Mouse (Mus musculus): Measurements from ENCODE around the gene Dbndd2. TPM values are rescaled to one million over a fixed set of nuclear protein-coding genes. Genes with fewer than 3 reads are reported as not detected.
A peak's percentile ranks its signal among the peaks of the same experiment; 100 is the strongest.

Dbndd2 gene
- polyA plus RNA-seq, 3 experiments from 2014 or later, result 1.5 to 7.5 (median 7.1) TPM

- ATAC-seq, result no peak
Observed at GRCm38 (mm10) chr2:164500511-164500910, 14.6 kb downstream of the Dbndd2 start.

- no peak for ATAC-seq
Observed at GRCm38 (mm10) chr2:164504919-164505318, 19.0 kb downstream of the Dbndd2 start.

DNA sequence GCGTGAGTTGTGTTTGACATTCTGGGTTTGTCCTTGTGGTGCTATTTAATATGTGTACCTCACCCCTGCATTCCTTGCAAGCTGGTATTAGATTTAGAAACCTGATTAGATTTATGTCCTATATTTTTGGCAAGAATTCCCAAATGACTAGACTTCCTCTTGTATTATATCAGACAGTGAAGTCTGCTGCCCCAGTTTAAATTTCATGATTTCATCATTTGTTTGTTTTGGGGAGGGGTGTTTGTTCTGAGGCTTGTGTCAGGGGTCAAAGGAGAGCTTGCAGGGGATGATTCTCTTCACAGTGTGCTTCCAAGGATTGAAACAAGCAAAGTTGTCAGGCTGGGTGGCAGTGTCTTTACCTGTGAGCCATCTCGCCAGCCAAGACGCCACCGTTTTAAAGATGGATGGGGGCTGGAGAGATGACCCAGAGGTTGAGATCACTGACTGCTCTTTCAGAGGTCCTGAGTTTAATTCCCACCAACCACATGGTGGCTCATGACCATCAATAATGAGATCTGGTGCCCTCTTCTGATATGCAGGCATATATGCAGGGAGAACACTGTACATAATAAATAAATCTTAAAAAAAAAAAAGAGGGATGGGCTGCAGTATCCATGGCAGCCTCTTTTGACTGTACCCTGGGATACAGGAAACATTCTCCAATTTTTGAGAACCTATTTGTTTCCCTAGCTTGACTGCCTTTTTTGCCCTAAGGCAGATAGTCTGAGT is 19.9 kb downstream of the Dbndd2 start:
- ATAC-seq, result no peak

DNA sequence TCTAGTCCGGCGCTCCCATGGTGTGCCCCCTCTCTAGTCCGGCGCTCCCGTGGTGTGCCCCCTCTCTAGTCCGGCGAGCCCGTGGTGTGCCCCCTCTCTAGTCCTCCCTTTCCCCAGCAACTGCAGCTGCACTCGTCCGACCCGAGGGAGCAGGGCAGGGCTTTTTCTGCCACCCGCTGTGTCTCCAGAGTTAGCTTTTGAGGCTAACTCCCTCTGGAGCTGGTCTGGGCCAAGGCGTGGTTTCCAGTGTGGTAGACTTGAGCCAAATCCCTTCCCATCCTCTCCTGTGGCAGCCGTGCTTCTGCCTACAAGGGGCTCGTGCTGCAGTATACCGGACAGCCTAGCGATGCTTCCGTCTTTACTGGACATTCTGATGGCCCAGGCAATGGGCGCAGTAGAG is 21.9 kb downstream of the Dbndd2 start:
- no peak for ATAC-seq

- no peak for ATAC-seq
Observed at GRCm38 (mm10) chr2:164510621-164511190, 24.8 kb downstream of the Dbndd2 start.

- ATAC-seq, result no peak
Observed at GRCm38 (mm10) chr2:164512121-164512909, 26.4 kb downstream of the Dbndd2 start.

DNA sequence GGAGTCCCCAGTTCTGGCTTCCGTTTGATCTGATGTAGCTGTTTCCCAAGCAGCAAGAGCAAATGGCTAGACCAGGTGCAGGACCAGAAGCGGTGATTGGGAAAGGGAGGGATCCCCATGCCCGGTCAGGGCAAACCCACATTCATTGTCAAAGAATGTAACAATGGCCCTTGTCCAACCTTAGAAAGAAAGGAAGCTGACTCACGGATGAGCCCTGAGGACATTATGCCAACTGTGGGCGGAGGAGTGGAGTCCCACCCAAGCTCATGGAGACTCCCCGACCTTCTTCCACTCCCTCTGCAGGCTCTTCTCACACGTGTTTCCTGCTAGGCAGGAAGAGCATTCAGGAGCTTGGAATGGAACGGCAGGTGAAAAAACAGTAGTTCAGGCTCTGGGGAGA is 27.5 kb downstream of the Dbndd2 start:
- no peak for ATAC-seq

- no peak for ATAC-seq
Observed at GRCm38 (mm10) chr2:164514916-164515315, 29.0 kb downstream of the Dbndd2 start.

GRCm38 (mm10) chr2:164515897-164516296 is 30.0 kb downstream of the Dbndd2 start:
- no peak for ATAC-seq

- ATAC-seq, result no peak
Observed at GRCm38 (mm10) chr2:164516592-164516991, 30.7 kb downstream of the Dbndd2 start.

DNA sequence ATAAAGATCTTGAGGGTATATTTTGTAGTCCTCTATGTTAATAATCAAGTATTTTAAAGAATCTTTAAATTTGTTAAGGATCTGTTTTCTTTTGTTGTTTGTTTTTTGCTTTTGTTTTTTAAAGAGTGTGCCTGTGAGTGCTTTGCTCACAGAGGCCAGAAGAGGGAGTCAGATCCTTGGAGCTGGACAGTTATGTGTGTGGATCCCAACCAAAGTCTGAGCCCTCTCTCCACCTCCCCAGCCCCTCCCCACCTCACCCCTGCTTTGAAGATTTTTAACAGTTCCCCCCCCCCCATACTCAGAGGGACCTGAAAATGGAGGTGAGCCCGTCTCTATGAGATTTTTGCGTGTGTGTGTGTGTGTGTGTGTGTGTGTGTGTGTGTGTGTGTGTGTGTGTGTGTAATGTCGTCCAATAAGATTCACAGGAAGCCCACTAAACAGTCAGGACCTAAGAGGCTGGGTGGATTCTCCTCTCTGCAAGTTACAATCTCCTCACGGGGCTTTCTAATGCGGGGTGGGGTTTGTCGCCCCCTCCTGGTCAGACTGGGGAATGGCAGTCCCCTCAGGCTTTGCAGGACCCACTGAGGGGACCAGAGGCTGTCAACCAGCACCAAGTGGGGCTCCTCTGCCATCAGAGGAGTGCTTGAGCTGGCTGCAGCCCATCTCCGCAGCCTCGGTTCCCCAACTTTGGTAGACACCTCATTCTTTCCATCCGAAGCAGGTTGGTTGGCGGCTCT is 31.7 kb downstream of the Dbndd2 start:
- ATAC-seq, result no peak

DNA sequence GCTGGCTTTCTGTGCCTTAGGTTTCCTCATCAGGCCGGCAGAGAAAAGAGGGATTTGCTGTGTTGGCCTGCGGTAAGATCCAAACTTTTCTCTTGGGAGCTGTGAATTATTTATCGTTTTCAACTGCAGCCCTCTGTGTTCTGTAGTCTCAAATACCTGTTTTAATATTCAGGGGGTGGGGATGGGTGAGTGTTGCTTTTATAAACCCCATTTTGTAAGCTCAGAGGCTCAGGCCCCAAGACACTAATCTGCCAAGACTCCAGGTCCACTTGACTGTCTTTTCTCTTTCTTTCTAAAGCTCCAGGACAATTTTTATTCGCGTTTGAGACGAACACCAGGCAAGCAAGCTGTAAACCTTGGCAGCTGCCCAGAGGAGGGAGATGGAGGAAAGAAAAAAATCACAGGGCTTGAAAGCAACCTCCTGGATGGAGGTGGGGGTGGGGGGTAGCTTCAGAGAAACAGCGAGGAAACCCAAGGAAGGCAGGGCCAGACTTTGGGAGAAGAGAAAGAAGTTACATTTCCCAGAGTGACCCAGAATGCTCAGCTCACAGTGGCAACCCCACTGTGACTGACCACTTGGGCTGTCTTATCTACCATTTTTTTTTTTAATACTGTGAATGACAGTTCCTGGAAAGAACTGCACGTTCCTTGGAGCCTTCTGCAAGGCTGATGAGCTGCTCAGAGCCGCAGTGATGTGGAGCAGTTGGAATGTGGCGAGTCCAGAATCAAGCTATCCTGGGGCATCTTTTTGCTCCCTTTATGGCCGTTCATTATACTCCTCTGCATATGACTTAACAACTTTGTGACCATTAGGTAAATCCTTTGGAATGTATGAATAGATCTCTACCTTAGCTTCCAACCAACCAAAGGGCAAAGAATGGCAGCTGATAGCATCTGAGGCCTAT is 32.6 kb downstream of the Dbndd2 start:
- no peak for ATAC-seq

- no peak for ATAC-seq
Observed at GRCm38 (mm10) chr2:164519171-164519526, 33.2 kb downstream of the Dbndd2 start.

DNA sequence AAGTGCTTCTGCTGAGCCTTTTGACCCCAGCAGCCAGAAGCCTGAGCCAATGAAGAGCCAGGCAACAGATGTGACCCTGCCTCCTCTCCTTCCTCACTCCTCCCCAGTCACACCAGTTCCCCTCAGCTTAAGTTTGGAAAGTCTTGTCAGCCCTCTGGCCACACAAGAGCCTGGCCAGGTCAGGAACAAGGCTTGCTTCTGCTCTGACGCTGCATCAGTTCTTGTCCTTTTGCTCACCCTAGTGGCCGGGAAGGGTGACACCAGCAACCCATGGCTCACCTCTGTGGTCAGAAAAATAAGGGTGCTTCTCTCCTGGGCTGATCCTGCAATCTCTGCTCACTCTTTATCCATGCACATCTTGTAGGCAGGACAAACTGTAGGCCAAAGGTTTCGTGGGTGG is 34.9 kb downstream of the Dbndd2 start:
- no peak for ATAC-seq

DNA sequence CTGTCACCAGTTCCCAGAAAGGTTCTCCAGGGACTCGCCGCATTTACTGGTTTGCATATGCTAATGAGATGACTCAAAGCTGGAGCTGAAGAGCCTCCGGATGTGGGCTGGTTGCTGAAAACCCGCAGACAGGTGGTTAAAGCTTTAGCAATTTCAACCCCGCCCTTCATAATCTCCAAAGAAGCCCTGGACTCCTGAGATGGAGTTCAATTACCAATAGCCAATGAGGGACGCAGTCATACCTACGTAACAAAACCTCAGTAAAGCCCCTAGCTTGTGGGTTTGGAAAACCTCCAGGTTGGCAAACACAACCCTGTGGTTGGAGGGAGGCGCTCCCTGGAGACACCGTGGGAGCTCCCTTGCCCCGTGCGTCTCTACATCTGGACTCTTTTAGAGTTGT is 35.9 kb downstream of the Dbndd2 start:
- ATAC-seq, result peak; percentile 92

GRCm38 (mm10) chr2:164522280-164522679 is 36.4 kb downstream of the Dbndd2 start:
- ATAC-seq, result peak; percentile 19

GRCm38 (mm10) chr2:164523301-164523773 is 37.4 kb downstream of the Dbndd2 start:
- no peak for ATAC-seq

GRCm38 (mm10) chr2:164528557-164528956 is 42.7 kb downstream of the Dbndd2 start:
- no peak for ATAC-seq

- ATAC-seq, result peak; percentile 71
Observed at GRCm38 (mm10) chr2:164531169-164531568, 45.3 kb downstream of the Dbndd2 start.

DNA sequence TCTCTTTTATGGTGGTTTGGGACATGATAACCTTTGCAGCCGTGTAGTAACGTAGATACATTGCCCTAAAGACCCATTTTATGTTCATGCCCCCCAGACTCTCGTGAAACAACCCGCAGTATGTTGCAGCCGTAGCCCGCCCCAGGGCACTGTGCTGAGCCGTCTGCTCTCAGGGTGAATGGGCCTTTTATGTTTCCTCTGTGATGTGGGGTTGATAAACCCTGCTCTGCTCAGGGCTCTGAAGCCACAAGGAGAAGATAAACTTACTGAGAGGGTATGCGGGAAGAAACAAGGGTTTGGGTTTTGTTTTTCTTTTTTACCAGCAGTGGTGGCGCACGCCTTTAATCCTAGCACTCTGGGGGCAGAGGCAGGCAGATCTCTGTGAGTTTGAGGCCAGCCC is 48.4 kb downstream of the Dbndd2 start:
- ATAC-seq, result peak; percentile 52

DNA sequence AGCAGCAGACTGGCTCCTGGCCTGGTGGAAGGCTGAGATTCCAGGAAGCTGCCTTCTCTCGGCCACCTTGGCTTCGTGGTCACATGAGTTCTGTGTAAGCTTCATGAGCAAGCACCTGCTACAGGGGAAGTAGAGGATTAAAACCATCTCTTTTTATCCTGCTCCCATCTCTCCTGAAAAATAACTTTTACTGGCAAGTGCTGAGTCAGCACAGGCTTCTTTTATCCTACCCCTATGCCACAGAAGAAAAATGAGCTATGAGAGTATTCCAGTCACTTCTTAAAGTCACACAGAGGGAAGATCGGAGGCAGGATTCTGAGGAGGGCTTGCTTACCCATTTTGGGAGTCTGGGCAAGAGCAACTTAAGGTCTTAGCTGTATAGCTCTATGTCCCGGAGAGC is 51.1 kb downstream of the Dbndd2 start:
- ATAC-seq, result no peak
